Mouse (Mus musculus) liver, embryonic 16.5 days (tissue): ENCODE measurements at regions not wholly inside any gene's neighbourhood (a gene's known extent, or its start where the extent isn't known, plus 50 kb on each side); places are given as distances from the start of the nearest gene placed in this dataset.

Source experiments
- ATAC-seq: fragments of 200-750 bp; cut with Nextera tagmentation; 2 replicates; pipeline ENCODE4 v1.8.0; 2017; ENCODE audit warnings: low read depth, mild to moderate bottlenecking, moderate number of reproducible peaks, moderate library complexity
- H3K27ac ChIP-seq: fragments of 300-500 bp; sonication (generic); 2 replicates; pipeline ENCODE4 v1.5.1; 2014; ENCODE audit warnings: mild to moderate bottlenecking, low read length
- H3K27me3 ChIP-seq: fragments of 300-500 bp; sonication (generic); 2 replicates; pipeline ENCODE4 v1.6.1; 2014; ENCODE audit warnings: low read depth, low read length, mixed read lengths; ENCODE audit not compliant: control insufficient read depth, insufficient read depth
- H3K36me3 ChIP-seq: fragments of 300-500 bp; sonication (generic); 2 replicates; pipeline ENCODE4 v1.6.1; 2014; ENCODE audit warnings: mild to moderate bottlenecking; ENCODE audit not compliant: control insufficient read depth, insufficient read depth
- H3K4me1 ChIP-seq: fragments of 300-500 bp; sonication (generic); 2 replicates; pipeline ENCODE4 v1.6.1; 2014; ENCODE audit warnings: low read depth, low read length, mixed read lengths; ENCODE audit not compliant: control insufficient read depth
- H3K4me2 ChIP-seq: fragments of 300-500 bp; sonication (generic); 2 replicates; pipeline ENCODE4 v1.6.1; 2014; ENCODE audit warnings: low read depth, low read length, mixed read lengths
- H3K4me3 ChIP-seq: fragments of 300-500 bp; sonication (generic); 2 replicates; pipeline ENCODE4 v1.5.1; 2014; ENCODE audit warnings: low read depth, mild to moderate bottlenecking, low read length
- H3K9ac ChIP-seq: fragments of 300-500 bp; sonication (generic); 2 replicates; pipeline ENCODE4 v1.6.1; 2014; ENCODE audit warnings: low read depth, low read length
- H3K9me3 ChIP-seq: fragments of 300-500 bp; sonication (generic); replicated peaks from 2 replicates; pipeline ENCODE4 v1.6.1; 2016; ENCODE audit warnings: low read length; ENCODE audit not compliant: control insufficient read depth
- WGBS: fragments of 180-500 bp; shearing (Covaris S2); extraction: QIAGEN DNeasy Blood & Tissue Kit; methylation state at CpG from one replicate; pipeline ENCODE4 v1.1.7; 2014; ENCODE audit not compliant: insufficient replicate concordance; 5-methylcytosine and 5-hydroxymethylcytosine counted together

GRCm38 (mm10) chr15:59138393-59139107 is 249.5 kb downstream of the Gm49356 start:
- no peaks in the 10 kb centered on the region; the same call in 1 of the 2 replicates for H3K4me1 ChIP-seq
- ATAC-seq, result no peak
- H3K36me3 ChIP-seq, result no peaks in the 10 kb centered on the region
- 41% methylated on average over 8 of the region's 8 CpGs for WGBS
- H3K27me3 ChIP-seq, result no peaks in the 10 kb centered on the region
- no peak overlapping the region for H3K27ac ChIP-seq
- H3K4me3 ChIP-seq, result no peak overlapping the region
- H3K4me2 ChIP-seq, result no peak overlapping the region
- H3K9me3 ChIP-seq, result no peaks in the 10 kb centered on the region
- H3K9ac ChIP-seq, result no peak overlapping the region

- H3K4me1 ChIP-seq, result no peaks in the 10 kb centered on the region; the same call in 1 of the 2 replicates
- no peaks in the 10 kb centered on the region for H3K27me3 ChIP-seq
- no peak overlapping the region for H3K9ac ChIP-seq
- no peak overlapping the region for H3K4me2 ChIP-seq
- no peak for ATAC-seq
- whole genome bisulfite sequencing, result 57% methylated on average over 4 of the region's 4 CpGs
- no peak overlapping the region for H3K27ac ChIP-seq
- no peaks in the 10 kb centered on the region for H3K9me3 ChIP-seq
- H3K36me3 ChIP-seq, result no peaks in the 10 kb centered on the region
- no peak overlapping the region for H3K4me3 ChIP-seq
Measured at GRCm38 (mm10) chr15:59141621-59142020, 252.5 kb downstream of the Gm49356 start.

- Histone ChIP-seq H3K27ac (no peak overlapping the region), H3K4me3 (no peak overlapping the region), H3K9me3 (no peaks in the 10 kb centered on the region), H3K36me3 (no peaks in the 10 kb centered on the region), H3K4me2 (no peak overlapping the region), H3K27me3 (no peaks in the 10 kb centered on the region), H3K4me1 (no peaks in the 10 kb centered on the region; the same call in 1 of the 2 replicates), H3K9ac (no peak overlapping the region)
- WGBS, result 54% methylated on average over 9 of the region's 9 CpGs
- ATAC-seq, result no peak
Measured at GRCm38 (mm10) chr15:59142481-59142880, 253.4 kb downstream of the Gm49356 start.

- H3K36me3 ChIP-seq, result no peaks in the 10 kb centered on the region
- no peak overlapping the region for H3K4me2 ChIP-seq
- no peaks in the 10 kb centered on the region for H3K27me3 ChIP-seq
- no peak overlapping the region for H3K4me3 ChIP-seq
- no peaks in the 10 kb centered on the region; the same call in 1 of the 2 replicates for H3K4me1 ChIP-seq
- WGBS, result 93% methylated on average over 1 of the region's 1 CpGs
- ATAC-seq, result no peak
- no peak overlapping the region for H3K27ac ChIP-seq
- H3K9ac ChIP-seq, result no peak overlapping the region
- H3K9me3 ChIP-seq, result no peaks in the 10 kb centered on the region
Measured at GRCm38 (mm10) chr15:59143891-59144290, 254.8 kb downstream of the Gm49356 start.

- Histone ChIP-seq H3K27me3 (no peaks in the 10 kb centered on the region), H3K4me2 (no peak overlapping the region), H3K9ac (no peak overlapping the region), H3K27ac (no peak overlapping the region), H3K9me3 (no peaks in the 10 kb centered on the region), H3K4me1 (no peaks in the 10 kb centered on the region; the same call in 1 of the 2 replicates), H3K4me3 (no peak overlapping the region), H3K36me3 (no peaks in the 10 kb centered on the region)
- 0 out of 2 replicates have a peak, but pooled peaks have one; percentile 39 for ATAC-seq
- 39% methylated on average over 5 of the region's 5 CpGs for WGBS
Measured at GRCm38 (mm10) chr15:59145679-59146078, 256.6 kb downstream of the Gm49356 start.

GRCm38 (mm10) chr15:59146111-59146510 is 257.0 kb downstream of the Gm49356 start:
- no peak overlapping the region for H3K4me2 ChIP-seq
- ATAC-seq, result no peak
- no peak overlapping the region for H3K4me3 ChIP-seq

GRCm38 (mm10) chr15:59146586-59147085 is 257.5 kb downstream of the Gm49356 start:
- H3K9ac ChIP-seq, result no peak overlapping the region
- no peak overlapping the region for H3K4me2 ChIP-seq
- H3K36me3 ChIP-seq, result no peaks in the 10 kb centered on the region
- no peaks in the 10 kb centered on the region; the same call in 1 of the 2 replicates for H3K4me1 ChIP-seq
- H3K27ac ChIP-seq, result no peak overlapping the region
- WGBS, result 52% methylated on average over 9 of the region's 11 CpGs
- ATAC-seq, result no peak
- no peaks in the 10 kb centered on the region for H3K9me3 ChIP-seq
- no peaks in the 10 kb centered on the region for H3K27me3 ChIP-seq
- H3K4me3 ChIP-seq, result no peak overlapping the region

More at GRCm38 (mm10) chr15:59146111-59146510, 257.0 kb downstream of the Gm49356 start:
- WGBS, result 74% methylated on average over 19 of the region's 19 CpGs
- Histone ChIP-seq H3K36me3 (no peaks in the 10 kb centered on the region), H3K9me3 (no peaks in the 10 kb centered on the region), H3K27me3 (no peaks in the 10 kb centered on the region), H3K27ac (no peak overlapping the region), H3K9ac (no peak overlapping the region), H3K4me1 (no peaks in the 10 kb centered on the region; the same call in 1 of the 2 replicates)

GRCm38 (mm10) chr15:59148531-59148930 is 259.4 kb downstream of the Gm49356 start:
- Histone ChIP-seq H3K4me2 (no peak overlapping the region), H3K9ac (no peak overlapping the region), H3K27me3 (no peaks in the 10 kb centered on the region), H3K4me1 (no peaks in the 10 kb centered on the region), H3K9me3 (no peaks in the 10 kb centered on the region), H3K27ac (no peak overlapping the region), H3K4me3 (no peak overlapping the region), H3K36me3 (no peaks in the 10 kb centered on the region)
- WGBS, result 31% methylated on average over 5 of the region's 5 CpGs
- ATAC-seq, result no peak

- Histone ChIP-seq H3K4me2 (no peak overlapping the region), H3K4me1 (no peaks in the 10 kb centered on the region), H3K4me3 (no peak overlapping the region), H3K27me3 (no peaks in the 10 kb centered on the region), H3K9ac (no peak overlapping the region), H3K36me3 (no peaks in the 10 kb centered on the region), H3K27ac (no peak overlapping the region), H3K9me3 (no peaks in the 10 kb centered on the region)
- 63% methylated on average over 5 of the region's 5 CpGs for WGBS
- ATAC-seq, result no peak
Measured at GRCm38 (mm10) chr15:59151506-59151905, 262.4 kb downstream of the Gm49356 start.
